Mouse (Mus musculus): ENCODE measurements around the gene Rhot1.

Gene Rhot1

DNA sequence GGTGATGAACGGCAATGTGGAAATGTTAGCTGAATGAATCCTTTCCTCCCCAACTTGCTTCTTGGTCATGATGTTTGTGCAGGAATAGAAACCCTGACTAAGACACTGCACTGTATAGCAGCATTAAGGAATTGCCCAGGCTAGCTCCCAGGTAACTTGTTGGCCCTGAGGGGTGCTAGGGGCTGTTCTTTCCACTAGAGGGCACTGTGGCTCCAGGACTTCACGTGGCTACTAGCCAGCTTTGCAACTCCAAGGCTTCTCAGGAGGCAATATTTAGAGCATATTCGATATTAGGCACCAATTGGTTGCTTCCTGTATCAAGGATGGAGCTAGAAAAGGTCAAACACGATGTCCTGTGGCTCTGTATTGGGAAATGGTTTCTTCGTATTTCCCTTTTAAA is 78.3 kb downstream of the Rhot1 start:
- no peak for DNase-seq (ENCODE audit: low read depth, low spot score)

- DNase-seq (ENCODE audit: low read depth, low spot score), result no peak
Observed at GRCm38 (mm10) chr11:80289701-80290445, 81.1 kb downstream of the Rhot1 start.

DNA sequence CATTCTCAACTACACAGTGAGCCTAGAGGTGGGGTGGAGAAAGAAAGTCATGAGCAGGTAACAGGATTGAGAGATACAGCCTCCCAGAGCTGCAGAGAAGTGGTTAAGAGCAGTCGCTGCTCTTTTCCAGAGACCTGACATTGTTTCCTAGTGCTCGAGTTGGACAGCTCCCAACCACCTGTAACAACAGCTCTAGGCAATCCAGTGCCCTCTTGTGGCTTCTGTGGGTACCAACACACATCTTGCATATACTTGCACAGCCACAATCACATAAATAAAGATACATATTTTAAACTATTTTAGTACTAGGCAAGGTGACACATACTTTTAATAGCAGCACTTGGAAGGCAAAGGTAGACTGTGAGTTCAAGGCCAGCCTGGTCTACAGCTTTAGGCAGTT is 82.2 kb downstream of the Rhot1 start:
- DNase-seq (ENCODE audit: low read depth, low spot score), result no peak

DNA sequence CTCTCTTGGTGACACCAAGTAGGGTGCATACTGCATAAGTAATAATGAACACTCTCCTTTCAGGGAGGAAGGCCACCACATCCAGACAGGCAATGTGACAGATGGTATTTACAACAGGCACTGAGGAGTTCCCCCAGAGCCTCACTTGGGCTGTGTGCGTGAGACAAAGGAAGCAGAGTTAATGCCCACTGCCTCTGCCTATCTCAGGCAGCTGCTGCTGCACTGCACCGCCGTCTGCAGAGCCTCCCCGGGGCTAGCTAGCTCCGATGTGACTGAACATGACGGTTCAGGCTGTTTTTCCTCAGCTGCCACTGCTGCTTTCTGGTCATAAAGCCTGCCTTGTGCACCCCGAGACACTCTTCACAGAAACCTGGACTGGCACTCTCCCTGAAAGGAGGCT is 83.6 kb downstream of the Rhot1 start:
- DNase-seq (ENCODE audit: low read depth, low spot score), result no peak

DNA sequence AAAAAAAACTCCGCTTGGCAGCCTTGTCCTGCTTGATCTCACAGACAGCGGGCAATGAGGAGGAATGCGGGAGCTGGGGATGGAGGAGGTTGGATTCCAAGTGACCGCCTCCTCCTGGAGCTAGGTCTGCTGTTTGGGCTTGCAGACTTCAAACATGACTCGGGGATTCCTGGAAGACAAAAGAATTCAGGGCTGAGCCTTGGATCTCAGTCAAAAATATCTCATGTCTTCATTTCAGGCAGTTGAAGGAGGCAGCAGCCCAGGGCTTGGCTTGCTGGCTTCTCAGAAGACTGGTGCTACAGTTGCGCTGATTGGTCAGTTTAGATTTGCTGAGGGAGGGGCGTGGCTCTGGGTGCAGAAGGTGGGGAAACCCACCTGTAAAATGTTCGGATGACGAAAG is 86.2 kb downstream of the Rhot1 start:
- no peak for DNase-seq (ENCODE audit: low read depth, low spot score)

- no peak for DNase-seq (ENCODE audit: low read depth, low spot score)
Observed at GRCm38 (mm10) chr11:80295785-80296184, 87.0 kb downstream of the Rhot1 start.

- no peak for DNase-seq (ENCODE audit: low read depth, low spot score)
Observed at GRCm38 (mm10) chr11:80299513-80300235, 90.9 kb downstream of the Rhot1 start.

DNA sequence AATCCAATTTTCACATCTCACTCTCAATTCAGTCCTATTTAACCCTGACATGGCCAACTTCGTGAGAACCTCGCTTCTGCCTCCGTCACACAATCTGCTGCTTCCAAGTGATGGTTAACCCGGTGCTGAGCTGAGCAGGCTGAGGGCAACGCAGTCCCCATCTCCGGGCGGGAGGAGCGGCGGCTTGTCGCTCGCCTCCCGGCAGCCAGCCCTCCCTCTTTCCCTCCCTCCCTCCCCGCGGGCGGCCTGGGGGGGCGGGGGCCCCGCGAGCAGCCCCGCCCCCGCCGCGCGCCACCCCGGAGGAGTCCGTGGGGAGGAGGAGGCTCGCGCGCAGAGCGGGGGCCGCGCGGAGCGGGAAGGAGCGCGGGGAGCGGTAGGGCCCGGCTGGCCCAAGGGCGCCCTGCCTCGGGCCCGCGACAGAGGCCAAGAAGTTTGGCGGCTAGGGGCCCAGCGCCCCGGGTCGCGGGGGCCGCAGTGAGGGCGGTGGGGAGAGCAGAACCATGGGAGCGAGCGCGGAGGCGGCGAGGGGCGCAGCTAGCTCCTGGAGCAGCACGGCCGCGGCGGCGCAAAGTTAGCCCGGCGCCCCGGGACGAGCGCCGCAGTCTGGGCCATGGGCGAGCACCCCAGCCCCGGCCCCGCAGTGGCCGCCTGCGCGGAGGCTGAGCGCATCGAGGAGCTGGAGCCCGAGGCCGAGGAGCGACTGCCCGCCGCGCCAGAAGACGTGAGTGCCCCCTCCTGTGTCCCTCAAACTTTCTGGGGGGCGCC is 91.9 kb downstream of the Rhot1 start, which contains the start of gene Rhbdl3:
TSS of gene Rhbdl3 (plus strand) at position 362 of the 765 bp plus-strand sequence.
- DNase-seq (ENCODE audit: low read depth, low spot score), result no peak

DNA sequence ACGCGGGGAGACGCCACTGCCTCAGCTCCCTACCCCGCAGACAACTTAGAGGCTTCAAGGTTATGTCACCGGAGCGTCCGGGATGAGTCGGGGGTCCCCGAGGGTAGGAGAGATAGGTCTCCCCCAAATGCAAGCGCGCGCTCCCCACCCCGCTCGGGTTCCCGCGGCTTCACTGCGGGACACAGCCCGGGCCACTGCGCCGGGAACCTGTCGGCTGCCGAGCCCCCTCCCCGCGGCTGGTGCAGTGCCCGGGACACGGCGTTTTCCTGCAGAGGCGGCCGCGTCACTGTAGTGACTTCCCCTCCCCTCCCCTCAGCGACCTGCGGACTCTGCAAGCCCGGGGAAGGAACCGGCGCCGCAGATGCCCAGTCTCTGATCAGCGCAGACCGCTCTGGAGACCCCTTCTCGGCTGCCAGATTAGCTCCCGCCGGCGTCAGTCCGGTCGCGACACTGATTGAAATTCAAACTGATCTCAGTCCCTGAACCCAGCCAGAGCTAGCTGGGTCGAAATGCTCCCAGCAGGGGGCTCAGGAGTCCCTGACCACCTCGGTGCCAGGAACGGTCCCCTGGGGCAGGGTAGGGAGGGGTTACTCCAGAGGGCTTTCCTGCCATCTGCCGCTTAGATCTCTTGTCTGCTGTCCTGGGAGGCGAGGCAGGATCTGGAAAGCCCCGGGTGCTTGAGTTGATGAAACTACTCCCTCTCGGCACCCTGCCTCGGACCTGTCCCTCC is 92.7 kb downstream of the Rhot1 start:
- DNase-seq (ENCODE audit: low read depth, low spot score), result no peak

- no peak for DNase-seq (ENCODE audit: low read depth, low spot score)
Observed at GRCm38 (mm10) chr11:80302046-80302390, 93.2 kb downstream of the Rhot1 start.

- no peak for DNase-seq (ENCODE audit: low read depth, low spot score)
Observed at GRCm38 (mm10) chr11:80302536-80302935, 93.7 kb downstream of the Rhot1 start.

DNA sequence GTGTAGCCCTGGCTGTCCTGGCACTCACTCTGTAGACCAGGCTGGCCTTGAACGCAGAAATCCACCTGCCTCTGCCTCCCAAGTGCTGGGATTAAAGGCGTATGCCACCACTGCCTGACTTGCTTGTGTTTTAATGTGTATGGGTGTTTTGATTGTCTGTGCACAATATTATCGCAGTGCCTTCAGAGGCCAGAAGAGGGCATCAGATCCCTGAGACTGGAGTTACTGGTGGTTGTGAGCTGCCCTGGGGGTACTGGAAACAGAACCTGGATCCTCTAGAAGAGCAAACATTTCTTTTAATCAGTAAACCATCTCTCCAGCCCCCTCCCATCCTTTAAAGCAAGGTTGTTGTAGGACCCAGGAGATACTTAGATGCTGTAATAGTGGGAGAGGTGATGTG is 94.9 kb downstream of the Rhot1 start:
- DNase-seq (ENCODE audit: low read depth, low spot score), result no peak

GRCm38 (mm10) chr11:80304846-80305245 is 96.0 kb downstream of the Rhot1 start:
- DNase-seq (ENCODE audit: low read depth, low spot score), result no peak

- DNase-seq (ENCODE audit: low read depth, low spot score), result no peak
Observed at GRCm38 (mm10) chr11:80308537-80308936, 99.7 kb downstream of the Rhot1 start.

DNA sequence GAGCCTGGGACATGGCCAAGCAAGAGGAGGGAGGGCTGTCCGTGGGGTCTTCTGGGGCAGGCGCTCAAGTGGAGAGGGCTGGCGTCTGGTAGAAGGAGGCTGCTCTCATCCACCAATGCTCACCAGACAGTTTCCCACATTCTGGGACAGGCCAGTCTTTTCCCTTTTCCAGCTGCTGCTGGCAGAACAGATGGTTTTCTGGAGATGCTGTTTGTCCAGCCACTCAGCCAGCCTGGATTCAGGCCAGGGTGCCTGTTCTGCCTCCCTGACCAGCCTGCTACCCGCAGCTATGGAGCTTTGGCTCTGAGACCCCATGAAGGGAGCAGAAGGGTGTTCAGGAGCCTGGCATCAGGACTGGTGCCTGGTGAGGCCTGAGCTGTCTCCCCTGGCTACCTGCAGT is 102.5 kb downstream of the Rhot1 start:
- DNase-seq (ENCODE audit: low read depth, low spot score), result no peak

DNA sequence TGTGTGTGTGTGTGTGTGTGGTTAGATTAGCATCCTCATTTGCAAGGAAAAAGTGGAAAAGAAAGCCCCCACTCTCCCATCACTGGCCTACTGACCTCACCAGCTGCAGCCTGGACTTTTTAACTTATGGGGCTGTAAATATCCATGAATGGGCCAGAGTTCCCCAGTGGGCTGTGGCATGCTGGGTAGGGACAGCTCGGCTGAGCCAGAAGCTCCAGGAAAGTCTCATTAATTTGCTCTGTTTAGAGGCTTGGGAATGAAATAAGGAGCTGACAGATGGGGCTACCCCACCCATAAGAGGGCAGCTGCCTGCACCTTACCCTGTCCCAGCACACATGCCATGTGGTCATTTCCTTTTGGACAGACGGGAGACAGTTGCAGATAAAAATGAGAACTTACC is 103.2 kb downstream of the Rhot1 start:
- DNase-seq (ENCODE audit: low read depth, low spot score), result no peak

DNA sequence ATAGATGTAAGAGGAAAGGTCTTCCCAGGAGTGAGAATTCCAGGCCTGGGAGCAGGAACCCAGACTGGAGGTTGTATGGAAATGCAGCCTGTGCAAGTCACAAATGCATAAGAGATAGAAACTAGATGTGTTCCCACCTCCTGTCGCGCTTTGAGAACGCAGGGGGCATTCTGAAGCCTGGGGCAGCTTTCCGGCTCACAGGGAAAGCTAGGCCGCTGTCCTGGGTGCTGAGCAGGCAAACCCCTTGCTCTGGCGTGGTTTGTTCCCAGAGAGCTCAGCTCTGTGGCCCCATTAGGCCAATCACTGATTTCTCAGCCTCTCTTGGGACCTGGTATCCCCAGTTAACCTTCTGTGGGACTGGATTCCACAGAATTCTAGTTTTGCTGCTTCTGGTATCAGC is 103.7 kb downstream of the Rhot1 start:
- no peak for DNase-seq (ENCODE audit: low read depth, low spot score)

DNA sequence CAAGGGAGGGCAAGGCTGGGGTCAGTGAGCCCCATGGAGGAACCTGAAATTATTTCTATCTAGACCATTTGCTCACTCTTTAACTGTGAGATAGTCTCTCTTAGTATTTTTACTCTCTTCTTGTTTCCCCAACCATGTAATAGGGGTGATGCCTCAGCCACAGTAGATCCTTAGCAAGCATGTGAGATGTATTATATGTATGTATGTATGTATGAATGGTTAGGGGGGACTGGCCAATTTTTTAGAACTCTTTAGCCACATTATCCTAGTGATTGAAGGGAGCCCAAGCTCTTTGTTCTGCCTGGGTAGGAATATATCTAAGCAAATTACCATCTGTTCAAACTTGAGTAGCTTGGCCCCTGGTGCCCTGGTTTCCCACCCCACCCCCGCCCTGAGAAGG is 104.6 kb downstream of the Rhot1 start:
- DNase-seq (ENCODE audit: low read depth, low spot score), result no peak

- DNase-seq (ENCODE audit: low read depth, low spot score), result no peak
Observed at GRCm38 (mm10) chr11:80313944-80314343, 105.1 kb downstream of the Rhot1 start.

- no peak for DNase-seq (ENCODE audit: low read depth, low spot score)
Observed at GRCm38 (mm10) chr11:80315743-80316639, 107.2 kb downstream of the Rhot1 start.
